Mouse (Mus musculus): ENCODE measurements around the gene Prss41. TPM values are rescaled to one million over a fixed set of nuclear protein-coding genes. Genes with fewer than 3 reads are reported as not detected.

The Prss41 gene
- total RNA-seq, 2 experiments from 2014 or later: 1.1 to 2.2 TPM

- no peak for TF ChIP-seq CTCF (IDR thresholded peaks at IDR 0.05)
- Histone ChIP-seq H3K27ac (no peak overlapping the region), H3K4me3 (no peak overlapping the region)
- intact Hi-C loops (cut with DNase I): no loop called here
- no peak for DNase-seq (ENCODE audit: extremely low spot score in 1 of 2, low spot score in 2 of 2)
Measured at GRCm38 (mm10) chr17:23822094-23822493, 21.9 kb downstream of the Prss41 start.

DNA sequence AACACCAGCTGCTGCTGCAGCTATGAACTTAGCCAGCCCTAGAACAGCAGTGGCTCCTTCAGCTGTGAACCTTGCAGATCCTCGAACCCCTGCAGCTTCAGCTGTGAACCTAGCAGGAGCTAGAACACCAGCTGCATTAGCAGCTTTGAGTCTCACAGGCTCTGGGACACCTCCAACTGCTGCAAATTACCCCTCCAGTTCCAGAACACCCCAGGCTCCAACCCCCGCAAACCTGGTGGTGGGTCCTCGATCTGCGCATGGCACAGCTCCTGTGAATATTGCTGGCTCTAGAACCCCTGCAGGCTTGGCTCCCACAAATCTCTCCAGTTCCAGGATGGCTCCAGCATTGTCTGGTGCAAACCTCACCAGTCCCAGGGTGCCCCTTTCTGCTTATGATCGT, 23.2 kb downstream of the Prss41 start:
- no peak for DNase-seq (ENCODE audit: extremely low spot score in 1 of 2, low spot score in 2 of 2)
- Histone ChIP-seq H3K4me3 (no peak overlapping the region), H3K27ac (no peak overlapping the region)
- intact Hi-C loops (cut with DNase I): no loop called here
- no peak for TF ChIP-seq CTCF (IDR thresholded peaks at IDR 0.05)

DNA sequence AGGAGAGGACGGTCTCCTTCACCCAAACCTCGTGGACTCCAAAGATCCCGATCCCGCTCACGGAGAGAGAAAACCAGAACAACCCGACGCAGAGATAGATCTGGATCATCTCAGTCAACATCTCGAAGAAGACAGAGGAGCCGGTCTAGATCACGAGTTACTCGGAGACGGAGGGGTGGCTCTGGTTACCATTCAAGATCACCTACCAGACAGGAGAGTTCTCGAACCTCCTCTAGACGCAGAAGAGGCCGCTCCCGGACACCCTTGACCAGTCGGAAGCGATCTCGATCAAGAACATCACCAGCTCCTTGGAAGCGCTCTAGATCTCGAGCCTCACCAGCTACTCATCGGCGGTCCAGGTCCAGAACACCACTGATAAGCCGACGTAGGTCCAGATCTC, 24.7 kb downstream of the Prss41 start:
- TF ChIP-seq CTCF (IDR thresholded peaks at IDR 0.05): no peak
- no peak for DNase-seq (ENCODE audit: extremely low spot score in 1 of 2, low spot score in 2 of 2)
- Histone ChIP-seq H3K4me3 (no peak overlapping the region), H3K27ac (no peak overlapping the region)
- intact Hi-C loops (cut with DNase I): no loop called here

DNA sequence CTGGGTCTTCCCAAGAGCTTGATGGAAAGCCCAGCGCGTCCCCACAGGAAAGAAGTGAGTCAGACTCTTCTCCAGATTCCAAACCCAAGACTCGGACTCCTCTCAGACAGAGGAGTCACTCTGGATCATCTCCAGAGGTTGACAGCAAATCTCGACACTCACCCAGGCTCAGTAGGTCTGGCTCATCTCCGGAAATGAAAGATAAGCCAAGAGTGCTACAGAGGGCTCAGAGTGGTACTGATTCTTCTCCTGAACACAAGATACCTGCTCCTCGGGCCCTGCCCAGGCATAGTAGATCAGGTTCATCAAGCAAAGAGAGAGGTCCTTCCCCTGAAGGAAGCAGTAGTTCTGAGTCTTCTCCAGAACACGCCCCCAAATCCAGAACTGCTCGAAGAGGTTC, 25.4 kb downstream of the Prss41 start:
- Histone ChIP-seq H3K27ac (no peak overlapping the region), H3K4me3 (no peak overlapping the region)
- intact Hi-C loops (cut with DNase I): no loop called here
- no peak for TF ChIP-seq CTCF (IDR thresholded peaks at IDR 0.05)
- no peak for DNase-seq (ENCODE audit: extremely low spot score in 1 of 2, low spot score in 2 of 2)

GRCm38 (mm10) chr17:23815641-23816040, 28.3 kb downstream of the Prss41 start:
- TF ChIP-seq CTCF (IDR thresholded peaks at IDR 0.05): no peak
- intact Hi-C loops (cut with DNase I): no loop called here

GRCm38 (mm10) chr17:23807918-23808317, 36.1 kb downstream of the Prss41 start:
- intact Hi-C loops (cut with DNase I): no loop called here
- Histone ChIP-seq H3K4me3 (no peak overlapping the region), H3K27ac (no peak overlapping the region)
- DNase-seq (ENCODE audit: extremely low spot score in 1 of 2, low spot score in 2 of 2): no peak
- TF ChIP-seq CTCF (IDR thresholded peaks at IDR 0.05): no peak

More at GRCm38 (mm10) chr17:23815641-23816040, 28.3 kb downstream of the Prss41 start:
- no peak overlapping the region for H3K27ac ChIP-seq
- no peak overlapping the region for H3K4me3 ChIP-seq
- no peak for DNase-seq (ENCODE audit: extremely low spot score in 1 of 2, low spot score in 2 of 2)

DNA sequence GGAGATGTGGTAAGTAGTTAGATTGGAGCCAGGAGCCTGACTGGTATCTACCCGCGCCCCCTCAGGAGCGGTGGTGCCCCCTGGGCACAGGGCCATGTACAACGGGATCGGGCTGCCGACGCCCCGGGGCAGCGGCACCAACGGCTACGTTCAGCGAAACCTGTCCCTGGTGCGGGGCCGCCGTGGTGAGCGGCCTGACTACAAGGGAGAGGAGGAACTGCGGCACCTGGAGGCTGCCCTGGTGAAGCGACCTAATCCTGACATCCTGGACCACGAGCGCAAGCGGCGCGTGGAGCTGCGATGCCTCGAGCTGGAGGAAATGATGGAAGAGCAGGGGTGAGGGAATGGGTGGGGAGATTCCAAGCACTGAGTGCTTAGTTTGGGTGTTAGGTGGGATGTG, 37.1 kb downstream of the Prss41 start:
- peak overlapping the region; percentile 36 for H3K4me3 ChIP-seq
- intact Hi-C loops (cut with DNase I): no loop called here
- DNase-seq (ENCODE audit: extremely low spot score in 1 of 2, low spot score in 2 of 2): peak in 1 of 2 experiments; percentile 38
- peak; percentile 16 for TF ChIP-seq CTCF (IDR thresholded peaks at IDR 0.05)
- no peak overlapping the region for H3K27ac ChIP-seq

- Histone ChIP-seq H3K27ac (no peak overlapping the region), H3K4me3 (peak overlapping the region; percentile 94)
- no peak for TF ChIP-seq CTCF (IDR thresholded peaks at IDR 0.05)
- DNase-seq (ENCODE audit: extremely low spot score in 1 of 2, low spot score in 2 of 2): no peak
- intact Hi-C loops (cut with DNase I): loop anchor here (5.0 kb wide), 1 partner anchor 62 kb away; the partner anchor contains the start of gene Paqr4
Measured at GRCm38 (mm10) chr17:23804426-23805085, 39.4 kb downstream of the Prss41 start.

DNA sequence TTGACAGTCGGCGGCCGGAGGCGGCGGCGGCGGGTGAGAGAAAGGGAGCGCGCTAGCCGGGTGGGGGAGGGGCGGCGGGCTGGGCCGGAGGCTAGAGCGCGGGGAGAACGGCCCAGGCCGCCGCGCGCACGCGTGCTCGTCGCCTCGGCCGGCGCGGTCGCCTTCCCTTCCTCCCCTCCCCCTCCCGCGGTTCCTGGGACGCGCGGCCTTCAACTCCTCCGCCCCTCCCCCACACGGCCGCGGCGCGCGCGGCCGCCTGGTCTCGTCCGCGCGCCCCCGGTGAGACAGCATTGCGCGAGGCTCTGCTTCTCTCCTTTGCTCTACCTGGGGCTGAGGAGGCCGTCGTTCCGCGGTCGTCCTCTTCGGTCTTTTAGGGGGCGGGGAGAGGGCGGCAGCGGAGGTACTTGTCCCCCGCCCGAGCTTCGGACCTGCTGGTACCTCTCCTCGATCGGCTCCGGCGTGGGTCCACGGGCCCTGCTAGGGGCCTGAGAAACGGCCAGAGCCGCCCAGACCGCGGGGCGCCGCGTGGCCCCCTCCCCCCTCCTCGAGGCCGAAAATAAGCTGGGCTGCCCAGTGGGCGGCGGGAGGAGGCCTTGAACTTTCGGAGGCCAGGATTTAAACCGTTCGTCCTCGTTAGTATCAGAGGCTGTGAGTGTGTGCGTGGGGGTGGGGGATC, 40.5 kb downstream of the Prss41 start:
- no peak for TF ChIP-seq CTCF (IDR thresholded peaks at IDR 0.05)
- Histone ChIP-seq H3K4me3 (peak overlapping the region; percentile 94), H3K27ac (peak overlapping the region; percentile 97)
- DNase-seq (ENCODE audit: extremely low spot score in 1 of 2, low spot score in 2 of 2): peak; percentile 71 to 80
- intact Hi-C loops (cut with DNase I): loop anchor here (1.0 to 5.0 kb wide), 3 partner anchors 25 to 61 kb away; partner anchors contain the start of genes Flywch1 and Paqr4

- intact Hi-C loops (cut with DNase I): loop anchor here (1.0 to 5.0 kb wide), 4 partner anchors 13 to 61 kb away; partner anchors contain the start of genes Flywch1, Paqr4 and Srrm2
- no peak; the same call in 1 of the 2 replicates for TF ChIP-seq CTCF (IDR thresholded peaks at IDR 0.05)
- Histone ChIP-seq H3K4me3 (peak overlapping the region; percentile 94), H3K27ac (peak overlapping the region; percentile 97)
- DNase-seq (ENCODE audit: extremely low spot score in 1 of 2, low spot score in 2 of 2): peak; percentile 95 to 99
Measured at GRCm38 (mm10) chr17:23802746-23803365, 41.1 kb downstream of the Prss41 start.

- no peak for DNase-seq (ENCODE audit: extremely low spot score in 1 of 2, low spot score in 2 of 2)
- intact Hi-C loops (cut with DNase I): loop anchor here (1.0 to 5.0 kb wide), 2 partner anchors 11 to 59 kb away; partner anchors contain the start of genes Paqr4 and Srrm2
- Histone ChIP-seq H3K27ac (no peak overlapping the region), H3K4me3 (no peak overlapping the region)
- no peak for TF ChIP-seq CTCF (IDR thresholded peaks at IDR 0.05)
Measured at GRCm38 (mm10) chr17:23801627-23802026, 42.3 kb downstream of the Prss41 start.

GRCm38 (mm10) chr17:23797316-23797715, 46.7 kb downstream of the Prss41 start:
- H3K4me3 ChIP-seq: no peak overlapping the region
- intact Hi-C loops (cut with DNase I): no loop called here

More at GRCm38 (mm10) chr17:23797316-23797715, 46.7 kb downstream of the Prss41 start:
- H3K27ac ChIP-seq: no peak overlapping the region
- DNase-seq (ENCODE audit: extremely low spot score in 1 of 2, low spot score in 2 of 2): no peak
- no peak for TF ChIP-seq CTCF (IDR thresholded peaks at IDR 0.05)

Measured in left cerebral cortex, adult 2 months (tissue).